Mouse (Mus musculus) mouse embryonic stem cell (cell line): ENCODE measurements at regions not wholly inside any gene's neighbourhood (a gene's known extent, or its start where the extent isn't known, plus 50 kb on each side); places are given as distances from the start of the nearest gene placed in this dataset.

ENCODE experiments used
- in situ Hi-C, 2 experiments: fragments of 300-500 bp; cut with MboI; formaldehyde crosslinking; loops; 1 replicate in 1 of 2; 3 replicates in 1 of 2; pipeline ENCODE4 v1.14.3; 2019 to 2020; ENCODE audit warnings: low sequenced_read_pairs in 2 of 2, low pct_unique_long_range_greater_than_20kb in 1 of 2, mixed read lengths in 1 of 2; ENCODE audit not compliant: unreplicated experiment in 1 of 2

GRCm38 (mm10) chr1:137174081-137174480, 213.8 kb upstream of the Nr5a2 start:
- in situ Hi-C loops: no loop called here

DNA sequence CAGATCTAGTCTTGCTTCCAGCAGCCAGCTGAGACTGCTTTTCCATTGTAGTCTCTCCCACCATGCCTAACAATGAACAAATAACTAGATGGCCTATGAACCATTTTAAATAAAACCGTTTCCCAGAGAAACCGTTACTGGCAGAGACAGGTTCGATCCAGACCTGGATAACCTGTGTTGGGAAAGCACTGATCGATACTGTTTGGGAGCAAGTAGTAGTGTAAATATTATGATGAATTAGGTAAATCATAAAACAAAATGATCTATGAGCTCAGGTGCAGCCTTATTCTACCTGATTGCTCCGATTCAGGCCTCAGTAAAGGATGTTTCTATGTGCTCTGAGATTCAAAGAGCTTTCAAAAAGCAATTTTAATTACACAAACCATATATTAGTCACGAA, 211.9 kb upstream of the Nr5a2 start:
- in situ Hi-C loops: no loop called here

DNA sequence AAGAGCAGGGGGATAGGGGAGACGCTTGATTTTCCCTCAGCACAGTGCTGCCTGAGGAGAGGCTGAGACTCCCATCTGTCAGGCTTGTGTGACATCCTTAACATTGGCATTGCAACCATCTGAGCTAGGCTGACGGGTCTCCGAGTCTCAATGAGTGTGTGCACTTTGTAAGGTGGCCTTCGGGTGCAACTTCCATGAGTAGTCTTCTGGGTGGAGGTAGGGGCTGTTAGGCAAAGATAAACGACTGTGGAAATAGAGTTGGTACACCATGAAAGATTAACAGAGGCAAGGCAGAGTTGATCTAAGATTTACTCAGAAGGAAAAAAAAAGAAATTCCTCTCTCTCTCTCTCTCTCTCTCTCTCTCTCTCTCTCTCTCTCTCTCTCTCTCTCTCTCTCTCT, 211.2 kb upstream of the Nr5a2 start:
- in situ Hi-C loops: no loop called here

DNA sequence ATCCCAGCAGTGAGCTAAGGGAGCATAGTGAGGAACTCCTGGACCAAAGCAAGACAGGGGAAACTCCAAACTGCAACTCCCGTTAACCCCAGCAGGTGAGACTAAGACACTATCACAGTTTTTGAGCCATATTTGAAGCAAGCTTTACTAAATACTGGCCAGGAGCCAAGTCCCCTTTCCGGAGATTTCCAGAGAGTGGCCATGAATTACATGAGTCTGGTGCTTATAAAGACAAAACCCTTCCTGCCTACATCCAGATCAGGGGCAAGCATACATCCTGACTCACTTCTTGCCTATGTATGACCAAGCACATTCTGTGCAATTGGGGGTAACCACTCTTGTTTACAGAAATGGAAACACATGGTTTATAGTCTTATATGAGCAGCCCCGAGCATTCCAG, 187.6 kb upstream of the Nr5a2 start:
- in situ Hi-C loops: no loop called here

DNA sequence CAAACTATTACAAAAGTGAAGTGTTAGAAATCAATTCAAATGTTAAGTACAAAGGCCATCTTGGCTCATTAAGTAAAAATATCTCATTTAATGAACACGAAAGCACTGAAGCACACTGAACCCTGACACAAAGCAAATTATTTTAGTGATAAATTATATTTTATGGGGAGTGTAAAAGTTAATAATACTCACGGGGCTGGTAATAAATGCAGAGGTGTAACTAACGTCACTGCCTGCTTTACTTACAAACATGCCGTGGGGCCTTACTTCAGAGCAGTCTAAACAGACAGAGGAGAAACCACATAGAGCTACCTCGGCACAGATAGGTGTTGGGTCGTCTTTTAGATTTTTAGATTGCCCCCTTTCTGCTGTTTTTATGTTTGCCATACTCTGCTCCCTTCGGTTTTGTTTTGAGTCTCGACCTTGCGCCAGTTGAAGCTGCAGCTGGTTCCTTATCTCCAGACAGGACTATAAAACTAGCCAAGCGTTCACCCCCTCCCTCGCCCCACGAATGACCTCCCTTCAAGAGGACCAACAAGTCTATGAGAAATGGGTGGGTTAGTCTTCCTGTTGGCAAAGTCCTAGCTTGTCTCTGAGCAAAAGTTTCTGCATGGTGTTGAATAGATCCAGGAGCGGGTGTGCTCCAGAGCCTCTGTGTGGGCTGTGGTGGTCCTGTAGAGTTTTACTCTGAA, 181.8 kb upstream of the Nr5a2 start:
- in situ Hi-C loops: no loop called here

DNA sequence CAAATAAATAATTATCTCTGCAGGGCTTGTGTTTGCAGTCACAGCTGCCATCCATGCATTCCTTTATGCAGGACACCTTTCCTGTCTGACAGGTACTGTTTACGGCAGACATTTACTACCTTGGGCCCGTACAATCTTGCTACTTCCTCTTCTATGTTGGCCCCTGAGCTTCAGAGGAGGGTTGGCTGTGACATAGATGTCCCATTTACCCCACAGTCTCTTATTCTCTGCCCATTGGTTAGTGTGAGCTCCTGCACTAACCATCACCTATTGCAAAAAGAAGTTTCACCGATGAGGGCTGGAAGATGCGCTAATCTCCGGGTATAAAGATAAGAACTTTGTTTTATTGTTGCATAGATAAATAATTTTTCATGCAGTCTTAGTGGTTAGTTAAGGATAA, 181.1 kb upstream of the Nr5a2 start:
- in situ Hi-C loops: no loop called here

GRCm38 (mm10) chr1:137136156-137136555, 175.9 kb upstream of the Nr5a2 start:
- in situ Hi-C loops: no loop called here

DNA sequence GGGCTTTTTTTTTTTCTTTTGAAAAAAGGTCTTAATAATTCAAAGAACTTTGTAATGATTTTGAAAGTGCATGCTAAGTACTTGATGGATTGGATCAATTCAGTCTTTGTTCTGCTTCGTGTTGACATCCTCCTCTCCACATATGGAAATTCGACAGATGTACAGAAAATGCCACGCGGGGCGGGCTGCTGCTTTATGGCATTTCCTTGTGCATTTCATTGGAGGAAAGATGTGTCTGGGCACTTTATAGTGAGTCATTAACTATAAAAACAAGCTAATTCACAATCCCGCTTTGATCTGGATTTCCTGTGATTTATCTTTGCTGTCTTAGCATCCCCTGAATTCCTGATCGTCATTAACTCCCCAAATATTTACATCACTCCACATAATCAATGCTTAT, 173.5 kb upstream of the Nr5a2 start:
- in situ Hi-C loops: no loop called here

- in situ Hi-C loops: no loop called here
Measured at GRCm38 (mm10) chr1:137130264-137130663, 170.0 kb upstream of the Nr5a2 start.

DNA sequence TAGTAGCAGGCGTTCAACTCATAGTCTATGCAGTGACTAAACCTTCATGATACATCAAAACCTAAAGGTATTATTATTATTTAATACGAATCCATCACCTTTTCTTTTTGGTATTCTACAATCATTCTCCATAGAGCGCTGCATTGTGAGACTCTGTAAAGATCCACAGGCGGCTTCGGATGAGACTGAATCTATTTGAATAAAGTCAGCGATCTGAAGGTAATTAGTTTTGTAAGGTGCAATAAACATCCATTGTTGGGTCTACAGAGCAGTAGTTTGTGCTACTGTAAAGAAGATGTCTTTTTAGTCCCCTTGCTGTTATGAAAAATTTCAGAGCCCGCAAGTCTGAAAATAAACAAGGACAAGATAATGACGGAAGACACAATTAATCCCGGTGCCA, 168.9 kb upstream of the Nr5a2 start:
- in situ Hi-C loops: loop anchor here in 1 of 2 experiments (10.0 kb wide), 1 partner anchor 594 kb away; no protein-coding TSS in a partner anchor

- in situ Hi-C loops: loop anchor here (10.0 to 25.0 kb wide), 2 partner anchors 343 to 581 kb away; no protein-coding TSS in a partner anchor
Measured at GRCm38 (mm10) chr1:137117866-137118265, 157.6 kb upstream of the Nr5a2 start.

DNA sequence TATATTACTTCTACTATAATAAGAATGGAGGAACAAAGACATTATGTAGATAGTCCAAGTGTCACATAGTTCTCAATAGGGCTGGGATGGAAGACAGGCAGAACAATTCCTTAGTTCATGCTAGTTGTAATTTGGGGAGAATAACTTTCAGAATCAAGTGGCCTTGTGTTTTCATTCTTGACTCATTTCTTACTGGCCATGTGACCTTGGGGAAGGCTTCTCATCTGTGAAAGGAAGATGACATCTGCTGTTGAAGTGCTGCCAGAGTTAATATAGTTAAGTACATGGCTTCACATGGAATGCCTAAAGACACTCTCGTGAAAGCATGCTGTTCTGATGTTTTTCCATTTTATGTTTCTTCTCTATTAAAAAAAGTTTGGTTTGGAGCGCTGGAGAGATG, 146.2 kb upstream of the Nr5a2 start:
- in situ Hi-C loops: loop anchor here in 1 of 2 experiments (25.0 kb wide), 1 partner anchor 569 kb away; no protein-coding TSS in a partner anchor

DNA sequence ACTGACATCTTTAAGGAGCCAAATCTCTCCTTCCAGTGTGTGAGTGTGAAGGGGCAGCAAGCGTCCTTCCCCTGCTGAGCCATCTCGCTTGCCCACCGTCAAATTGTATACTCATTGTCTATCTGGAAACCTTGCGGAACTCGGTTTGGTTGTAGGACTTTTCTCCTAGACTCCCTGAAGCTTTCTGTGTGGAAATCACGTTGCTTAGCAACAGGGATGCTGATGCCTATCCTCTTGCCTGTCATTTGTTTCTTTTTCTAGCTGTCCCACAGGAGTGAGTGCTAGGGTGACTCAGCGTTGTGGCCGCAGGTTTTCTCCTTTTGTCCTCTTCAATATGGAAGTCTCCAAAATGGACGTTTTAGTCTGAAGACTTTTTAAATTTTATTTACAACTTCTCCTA, 131.5 kb upstream of the Nr5a2 start:
- in situ Hi-C loops: no loop called here

DNA sequence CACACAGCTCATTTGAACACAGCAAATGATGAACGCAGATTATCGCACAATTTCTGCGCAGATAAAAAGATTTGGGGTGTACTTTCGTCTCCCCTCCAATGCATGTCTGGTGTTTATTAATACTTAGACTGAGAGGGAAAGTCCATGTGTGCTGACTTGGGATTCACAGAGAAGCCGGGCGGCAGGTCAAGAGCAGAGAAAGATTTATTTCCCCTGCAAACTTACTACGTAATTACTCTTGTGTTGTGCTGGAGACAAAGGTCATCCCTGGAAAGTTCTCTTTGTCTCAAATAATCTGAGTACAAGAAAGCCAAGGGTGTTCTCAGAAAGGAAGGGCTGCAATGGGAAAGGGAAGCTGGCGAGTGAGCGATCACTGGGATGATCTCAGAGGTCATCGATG, 127.9 kb upstream of the Nr5a2 start:
- in situ Hi-C loops: no loop called here

- in situ Hi-C loops: no loop called here
Measured at GRCm38 (mm10) chr1:137086766-137087165, 126.5 kb upstream of the Nr5a2 start.

DNA sequence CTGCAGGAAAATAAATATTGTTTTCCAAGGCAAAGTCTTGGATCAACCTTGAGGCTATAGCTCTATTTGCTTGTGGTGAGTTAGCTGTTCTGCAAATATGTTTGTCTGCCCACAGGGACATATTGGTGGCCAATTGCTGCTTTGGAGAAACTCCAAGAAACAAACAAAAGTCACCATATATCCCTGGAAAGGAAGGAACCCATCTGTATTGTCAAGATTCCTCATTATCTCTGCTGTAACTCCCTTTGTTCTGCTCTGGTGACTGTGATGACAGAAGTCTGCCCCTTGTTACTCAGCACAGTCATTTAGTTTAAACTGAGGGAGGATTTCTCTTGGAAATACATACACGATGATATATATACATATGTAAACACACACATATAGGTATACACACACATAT, 123.3 kb upstream of the Nr5a2 start:
- in situ Hi-C loops: no loop called here

GRCm38 (mm10) chr1:137079401-137080003, 119.3 kb upstream of the Nr5a2 start:
- in situ Hi-C loops: no loop called here

- in situ Hi-C loops: no loop called here
Measured at GRCm38 (mm10) chr1:137074787-137075186, 114.5 kb upstream of the Nr5a2 start.

- in situ Hi-C loops: no loop called here
Measured at GRCm38 (mm10) chr1:137073857-137074572, 113.8 kb upstream of the Nr5a2 start.

DNA sequence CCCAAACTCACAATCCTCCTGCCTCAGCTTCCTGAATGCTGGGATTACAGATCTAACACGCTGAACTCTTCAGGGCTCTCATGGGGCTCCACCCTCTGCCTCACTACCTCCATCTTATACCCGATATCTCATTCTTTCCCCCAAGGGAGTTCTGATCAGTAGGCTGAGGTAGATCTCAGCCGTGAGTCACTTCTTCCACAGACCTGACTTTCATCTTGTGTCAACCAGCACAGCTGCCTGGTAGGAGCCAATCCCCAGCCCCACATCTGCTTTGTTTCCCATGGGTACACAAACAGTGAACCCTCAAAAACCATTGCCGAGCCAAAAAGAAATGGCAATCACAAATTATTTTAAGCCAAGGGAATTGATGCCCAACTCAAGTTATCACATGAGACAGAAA, 100.7 kb upstream of the Nr5a2 start:
- in situ Hi-C loops: no loop called here
